Mouse (Mus musculus): ENCODE results near the gene Tff2.

Tff2 gene

GRCm38 (mm10) chr17:31144040-31145037, at the start of gene Tff2:
TSS of gene Tff2 (minus strand) at chr17:31144282.
- in situ Hi-C loops (cut with MboI; ENCODE audit: low sequenced_read_pairs): no loop called here

- in situ Hi-C loops (cut with MboI; ENCODE audit: low sequenced_read_pairs): no loop called here
These were observed 49.3 kb upstream of the Tff2 start for GRCm38 (mm10) chr17:31193360-31193759.

GRCm38 (mm10) chr17:31192663-31193062, 48.6 kb upstream of the Tff2 start:
- in situ Hi-C loops (cut with MboI; ENCODE audit: low sequenced_read_pairs): no loop called here

GRCm38 (mm10) chr17:31191825-31192224, 47.7 kb upstream of the Tff2 start:
- in situ Hi-C loops (cut with MboI; ENCODE audit: low sequenced_read_pairs): no loop called here

GRCm38 (mm10) chr17:31187370-31187769, 43.3 kb upstream of the Tff2 start:
- in situ Hi-C loops (cut with MboI; ENCODE audit: low sequenced_read_pairs): no loop called here

GRCm38 (mm10) chr17:31184269-31184990, 40.3 kb upstream of the Tff2 start:
- in situ Hi-C loops (cut with MboI; ENCODE audit: low sequenced_read_pairs): no loop called here

GRCm38 (mm10) chr17:31183180-31183974, 39.3 kb upstream of the Tff2 start:
- in situ Hi-C loops (cut with MboI; ENCODE audit: low sequenced_read_pairs): no loop called here

- in situ Hi-C loops (cut with MboI; ENCODE audit: low sequenced_read_pairs): no loop called here
These were observed 37.4 kb upstream of the Tff2 start for GRCm38 (mm10) chr17:31181490-31181889.

GRCm38 (mm10) chr17:31176321-31176720, 32.2 kb upstream of the Tff2 start:
- in situ Hi-C loops (cut with MboI; ENCODE audit: low sequenced_read_pairs): no loop called here

GRCm38 (mm10) chr17:31169796-31170195, 25.7 kb upstream of the Tff2 start:
- in situ Hi-C loops (cut with MboI; ENCODE audit: low sequenced_read_pairs): no loop called here

GRCm38 (mm10) chr17:31165127-31165526, 21.0 kb upstream of the Tff2 start, which contains the start of gene Tff1:
TSS of gene Tff1 (minus strand) at chr17:31165277.
- in situ Hi-C loops (cut with MboI; ENCODE audit: low sequenced_read_pairs): no loop called here

- in situ Hi-C loops (cut with MboI; ENCODE audit: low sequenced_read_pairs): no loop called here
These were observed 19.7 kb upstream of the Tff2 start for GRCm38 (mm10) chr17:31163821-31164220.

- in situ Hi-C loops (cut with MboI; ENCODE audit: low sequenced_read_pairs): no loop called here
These were observed 18.5 kb upstream of the Tff2 start for GRCm38 (mm10) chr17:31162607-31163006.

GRCm38 (mm10) chr17:31160291-31160690, 16.2 kb upstream of the Tff2 start:
- in situ Hi-C loops (cut with MboI; ENCODE audit: low sequenced_read_pairs): no loop called here

GRCm38 (mm10) chr17:31157921-31158320, 13.8 kb upstream of the Tff2 start:
- in situ Hi-C loops (cut with MboI; ENCODE audit: low sequenced_read_pairs): no loop called here

GRCm38 (mm10) chr17:31153785-31154184, 9.7 kb upstream of the Tff2 start:
- in situ Hi-C loops (cut with MboI; ENCODE audit: low sequenced_read_pairs): no loop called here

- in situ Hi-C loops (cut with MboI; ENCODE audit: low sequenced_read_pairs): no loop called here
These were observed 9.0 kb upstream of the Tff2 start for GRCm38 (mm10) chr17:31152966-31153499.

- in situ Hi-C loops (cut with MboI; ENCODE audit: low sequenced_read_pairs): no loop called here
These were observed 8.4 kb upstream of the Tff2 start for GRCm38 (mm10) chr17:31152512-31152911.

GRCm38 (mm10) chr17:31145998-31146397, 1.9 kb upstream of the Tff2 start:
- in situ Hi-C loops (cut with MboI; ENCODE audit: low sequenced_read_pairs): no loop called here

GRCm38 (mm10) chr17:31142116-31142515, 2.0 kb downstream of the Tff2 start:
- in situ Hi-C loops (cut with MboI; ENCODE audit: low sequenced_read_pairs): no loop called here

- in situ Hi-C loops (cut with MboI; ENCODE audit: low sequenced_read_pairs): loop anchor here (10.0 kb wide), 1 partner anchor 116 kb away; no protein-coding TSS in a partner anchor
These were observed 5.7 kb downstream of the Tff2 start for GRCm38 (mm10) chr17:31138398-31138797.

Measured in CH12F3 (cell line).